Mouse (Mus musculus) frontal cortex, adult (tissue): ENCODE data around the gene Usp6nl.

Experiments used
- ATAC-seq: cut with Nextera tagmentation; 2 replicates; pipeline ENCODE4 v1.9.2; 2017; ENCODE audit warnings: mild to moderate bottlenecking, moderate library complexity, mixed read lengths; ENCODE audit not compliant: low TSS enrichment

The Usp6nl gene

DNA sequence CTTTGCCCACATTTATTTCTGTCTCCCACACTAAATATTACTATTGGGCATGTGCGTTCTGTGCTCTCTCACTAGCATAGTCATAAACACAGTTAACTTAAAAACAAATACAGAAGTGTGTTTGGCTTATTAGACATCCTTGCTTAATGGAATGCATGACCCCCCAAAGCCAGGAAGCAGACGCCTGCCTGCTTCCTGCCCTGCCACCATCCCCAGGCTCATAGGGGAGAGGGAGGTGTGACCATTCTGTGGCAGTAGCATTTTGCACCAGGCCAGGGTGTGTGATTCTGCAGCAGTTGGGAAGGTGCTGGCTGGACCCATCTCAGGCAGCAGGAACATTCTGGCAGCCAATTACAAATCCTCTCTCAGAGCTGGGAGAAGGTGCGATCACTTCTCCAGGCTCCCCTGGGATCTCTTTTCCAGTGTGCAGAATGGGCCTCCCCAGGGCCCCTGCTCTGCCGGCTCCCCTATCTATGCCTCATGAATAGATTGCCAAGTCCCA is 148.7 kb downstream of the Usp6nl start:
- ATAC-seq, result no peak

DNA sequence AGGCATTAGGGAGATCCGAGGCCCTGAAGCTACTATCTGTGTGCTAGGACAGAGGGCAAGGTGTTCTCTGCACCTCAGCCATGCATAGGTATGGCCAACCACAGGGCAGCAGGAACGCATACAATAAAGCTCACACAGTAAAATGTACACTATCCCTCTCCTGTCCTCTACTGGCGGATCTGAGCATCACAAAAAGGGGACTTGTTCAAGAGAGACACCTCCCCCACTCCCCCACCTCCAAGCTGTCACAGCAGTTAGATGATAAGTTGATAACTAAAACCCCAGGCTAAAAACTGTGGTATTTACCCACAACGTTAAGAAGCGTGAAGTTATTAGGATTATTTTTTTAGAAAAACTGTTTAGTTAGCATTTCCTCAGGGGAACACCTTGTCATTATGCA is 151.4 kb downstream of the Usp6nl start:
- no peak for ATAC-seq

DNA sequence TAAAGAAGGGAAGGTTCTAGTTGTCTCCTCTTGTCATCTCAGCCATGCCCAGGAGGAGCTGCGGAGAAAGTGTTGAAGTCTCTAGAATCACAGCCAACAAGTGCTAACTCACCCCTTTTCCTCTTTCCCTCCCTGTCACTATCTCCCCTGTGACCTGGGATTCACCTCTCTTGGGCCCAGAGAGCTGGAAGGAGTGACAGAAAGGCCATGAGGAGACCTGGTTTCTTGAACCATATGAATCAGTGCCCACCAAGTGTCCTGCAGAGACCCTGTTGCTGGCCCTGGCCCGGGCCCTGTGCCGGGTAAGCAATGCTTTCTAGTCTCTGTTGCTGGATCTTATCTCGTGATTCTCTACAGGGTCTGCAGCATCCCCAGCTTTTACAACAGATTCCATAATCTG is 155.4 kb downstream of the Usp6nl start:
- no peak for ATAC-seq

DNA sequence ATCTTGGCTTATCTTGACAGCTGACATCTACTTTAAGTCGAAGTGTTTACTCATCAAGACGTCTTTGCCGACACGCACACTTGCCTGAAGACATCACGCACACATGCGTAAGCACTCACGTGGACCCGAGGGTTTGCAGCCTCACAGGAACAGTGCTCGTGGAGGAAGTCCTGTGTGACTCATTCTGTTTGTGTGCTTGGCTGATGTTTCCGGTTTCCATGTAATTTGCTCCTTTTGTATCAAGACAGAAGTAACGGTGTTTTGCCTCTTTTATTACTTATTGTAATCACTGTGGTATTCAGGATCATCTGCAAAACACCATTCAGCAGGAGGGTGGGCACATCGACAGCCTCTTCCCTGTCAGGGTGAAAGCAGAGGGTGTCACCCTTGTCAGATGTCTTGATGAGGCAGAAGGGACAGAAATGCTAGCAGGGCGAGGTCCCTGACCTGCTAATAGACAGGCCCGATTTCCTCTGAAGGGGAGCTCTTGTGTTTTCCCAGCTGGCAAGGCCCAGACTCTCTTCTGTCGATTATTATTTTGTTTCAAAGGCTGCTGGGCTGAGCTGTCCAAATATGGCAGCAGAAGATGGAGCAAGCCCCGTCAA is 156.0 kb downstream of the Usp6nl start:
- ATAC-seq, result peak; percentile 20; the same call in 1 of the 2 replicates

DNA sequence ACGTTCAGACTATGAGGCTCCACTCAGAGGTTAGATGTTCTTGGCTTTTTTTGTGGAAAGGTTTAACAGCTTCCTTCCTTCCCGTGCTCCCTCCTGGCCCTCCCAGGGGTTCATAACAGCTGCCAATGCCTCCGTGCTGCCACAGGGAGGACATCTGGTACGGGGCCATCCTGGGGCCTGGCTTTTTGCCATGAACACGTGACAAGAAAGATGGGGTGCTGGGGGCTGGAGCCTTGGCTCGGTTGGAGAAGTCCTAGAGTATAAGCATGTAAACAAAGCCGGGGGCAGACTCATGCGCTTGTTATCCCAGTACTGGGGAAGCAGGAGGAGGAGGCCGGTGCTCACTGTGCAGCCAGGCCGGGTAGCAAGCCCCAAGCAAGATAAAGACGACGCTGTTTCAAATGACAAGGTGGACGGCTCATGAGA is 156.5 kb downstream of the Usp6nl start:
- no peak for ATAC-seq

DNA sequence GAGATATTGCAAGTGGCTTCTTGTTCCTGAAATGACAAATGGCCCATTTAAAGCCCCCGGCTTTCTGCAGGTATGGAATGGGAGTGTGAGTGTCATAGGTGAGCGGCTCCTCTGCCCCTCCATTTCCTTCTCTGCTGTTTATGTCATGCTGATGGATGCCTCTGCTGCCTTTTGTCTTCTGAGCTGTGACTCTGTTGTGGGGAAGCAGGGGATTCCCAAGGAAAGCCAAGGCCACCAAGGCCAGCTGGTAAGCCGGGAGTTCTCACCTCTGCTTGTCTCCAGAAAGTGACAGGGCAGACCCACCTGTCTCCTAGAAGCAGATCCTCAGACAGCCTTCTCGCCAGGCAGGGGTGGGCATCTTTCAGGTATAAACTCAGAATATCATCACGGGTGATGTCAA is 157.2 kb downstream of the Usp6nl start:
- no peak for ATAC-seq

DNA sequence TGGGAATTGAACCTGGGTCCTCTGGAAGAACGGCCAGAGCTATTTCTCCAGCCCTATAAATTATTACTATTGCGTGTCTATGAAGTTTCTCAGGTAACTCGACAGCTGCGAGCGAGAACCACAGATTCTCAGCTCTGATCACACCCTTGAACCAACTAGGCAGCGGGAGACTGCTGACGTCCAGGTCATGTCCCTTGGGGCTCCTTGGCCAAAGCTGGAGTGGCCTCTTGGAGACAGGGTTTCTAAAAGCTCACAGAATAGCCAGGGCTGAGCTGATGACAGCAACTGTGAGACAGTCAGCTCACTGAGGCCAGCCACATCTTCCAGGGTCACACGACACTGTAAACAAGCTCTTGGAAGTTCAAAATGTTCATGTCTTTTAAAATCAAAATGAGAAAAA is 159.5 kb downstream of the Usp6nl start:
- no peak for ATAC-seq

DNA sequence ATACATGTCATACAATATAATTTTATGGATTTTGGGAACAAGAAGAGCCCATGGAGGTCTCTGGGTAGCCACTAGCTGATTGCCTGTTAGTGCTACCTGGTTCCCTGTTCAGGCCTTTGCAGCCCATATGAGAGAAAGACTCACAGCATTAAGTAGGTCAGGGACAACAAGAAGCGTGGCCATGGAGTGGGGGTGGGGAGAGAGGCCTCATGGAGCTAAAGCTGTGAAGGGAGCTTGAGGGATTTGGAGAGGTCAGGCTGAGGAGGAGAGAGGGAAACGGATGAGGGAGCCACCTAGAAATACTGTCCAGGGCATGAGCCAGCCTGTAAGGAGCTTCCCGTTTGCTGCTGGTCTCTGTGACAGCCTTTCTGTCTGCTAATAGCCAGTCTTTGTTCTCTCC is 159.9 kb downstream of the Usp6nl start:
- ATAC-seq, result no peak

DNA sequence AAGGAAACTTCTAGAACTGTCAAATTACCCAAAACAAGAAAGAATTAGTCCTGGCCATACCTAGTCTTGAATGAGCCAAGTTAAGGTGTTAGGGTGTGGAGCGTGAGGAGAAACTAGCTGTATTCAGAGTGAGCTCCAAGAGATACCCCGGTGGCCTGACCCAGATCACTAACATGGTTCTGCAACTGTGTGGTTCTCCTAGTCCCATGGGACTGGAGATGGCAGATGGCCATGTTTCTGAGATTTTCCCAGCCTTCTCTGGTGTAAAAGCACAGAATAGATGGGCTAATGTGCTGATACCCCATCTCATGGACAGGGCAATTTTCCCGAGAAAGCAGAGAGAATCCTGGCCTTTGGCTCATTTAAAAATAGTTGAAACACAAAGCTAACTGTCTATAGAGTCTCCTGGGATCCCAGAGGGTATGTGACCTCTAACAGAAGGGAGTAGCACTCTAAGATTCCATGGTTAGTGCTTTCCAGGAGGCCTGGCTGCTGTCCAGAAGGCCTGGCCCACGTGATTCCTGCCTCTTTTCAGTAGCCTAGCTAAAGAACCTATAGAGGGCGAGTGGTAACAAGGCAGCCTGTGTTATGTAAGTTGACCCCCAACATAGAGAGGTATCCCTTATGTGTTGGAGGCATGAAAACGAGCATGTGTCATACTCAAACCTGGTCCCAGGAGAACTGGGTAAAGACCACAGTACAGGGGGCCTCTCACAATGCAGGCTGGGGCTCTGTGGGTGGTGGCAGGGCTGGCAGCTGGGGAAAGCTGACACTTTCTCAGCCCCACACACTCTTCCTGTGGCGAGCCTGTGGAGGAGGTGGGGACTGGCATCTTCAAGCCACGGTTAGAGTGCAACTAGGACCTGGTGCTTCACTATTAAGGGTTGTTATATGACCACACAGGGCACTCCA is 160.9 kb downstream of the Usp6nl start:
- ATAC-seq, result peak; percentile 79; the same call in 1 of the 2 replicates

DNA sequence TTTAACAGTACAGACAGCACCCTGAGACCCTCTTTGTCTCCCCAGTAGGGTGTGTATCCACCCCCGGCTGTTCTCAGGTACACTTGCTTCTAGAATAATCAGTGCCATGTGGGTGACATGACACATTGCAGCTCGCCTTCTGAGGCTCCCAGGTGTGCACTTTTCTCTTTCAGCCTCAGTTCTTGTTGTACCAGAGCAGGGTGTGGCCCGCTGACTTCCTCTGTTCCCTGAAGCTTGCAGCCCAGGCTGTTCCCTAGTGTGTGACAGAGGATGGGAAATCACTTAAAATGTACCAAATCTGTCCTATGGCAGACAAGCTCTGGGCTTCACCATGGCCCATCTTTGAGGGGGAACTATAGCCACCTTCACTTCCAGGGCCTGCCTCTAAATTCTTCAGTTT is 161.7 kb downstream of the Usp6nl start:
- no peak for ATAC-seq

DNA sequence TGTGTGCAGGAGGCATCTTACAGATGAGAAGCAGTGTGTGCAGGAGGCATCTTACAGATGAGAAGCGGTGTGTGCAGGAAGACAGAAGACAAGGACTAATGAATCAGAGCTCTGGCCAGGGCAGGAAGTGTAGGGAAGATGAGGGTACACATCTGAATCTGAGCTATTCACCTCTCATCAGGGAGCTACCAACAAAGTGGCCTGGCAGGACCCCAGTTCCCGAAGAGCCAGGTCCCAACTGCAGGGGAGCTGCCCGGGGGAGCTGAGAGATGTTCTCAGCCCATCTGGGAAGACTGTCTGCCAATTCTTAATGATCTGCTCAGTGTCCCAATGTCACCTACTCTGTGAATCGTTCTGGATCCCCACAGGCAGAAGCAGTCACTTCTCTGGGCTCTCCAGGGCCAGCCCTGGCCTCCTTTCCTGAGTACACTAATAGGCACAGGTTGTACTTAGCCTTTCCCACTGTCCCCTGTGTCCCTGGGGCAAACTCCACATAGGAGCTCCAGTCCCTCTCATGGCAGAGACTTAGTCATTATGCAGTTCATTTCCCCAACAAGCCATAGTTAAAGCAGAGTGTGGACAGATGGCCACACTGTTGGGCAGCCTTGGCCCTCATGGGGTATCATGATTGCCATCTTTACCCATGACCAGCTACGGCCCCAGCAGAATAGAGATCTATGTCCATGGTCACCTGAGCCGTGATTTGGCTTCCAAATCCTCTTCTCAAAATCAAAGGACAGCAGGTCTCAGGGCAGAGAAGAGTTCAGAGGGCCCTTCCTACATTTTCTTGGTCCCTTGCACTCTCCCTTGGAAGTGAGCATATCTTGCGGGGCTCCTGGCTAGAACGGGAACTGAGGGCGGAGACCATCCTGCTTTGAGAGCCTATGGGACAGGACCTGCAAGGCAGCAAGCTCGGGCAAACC is 165.4 kb downstream of the Usp6nl start:
- ATAC-seq, result no peak

DNA sequence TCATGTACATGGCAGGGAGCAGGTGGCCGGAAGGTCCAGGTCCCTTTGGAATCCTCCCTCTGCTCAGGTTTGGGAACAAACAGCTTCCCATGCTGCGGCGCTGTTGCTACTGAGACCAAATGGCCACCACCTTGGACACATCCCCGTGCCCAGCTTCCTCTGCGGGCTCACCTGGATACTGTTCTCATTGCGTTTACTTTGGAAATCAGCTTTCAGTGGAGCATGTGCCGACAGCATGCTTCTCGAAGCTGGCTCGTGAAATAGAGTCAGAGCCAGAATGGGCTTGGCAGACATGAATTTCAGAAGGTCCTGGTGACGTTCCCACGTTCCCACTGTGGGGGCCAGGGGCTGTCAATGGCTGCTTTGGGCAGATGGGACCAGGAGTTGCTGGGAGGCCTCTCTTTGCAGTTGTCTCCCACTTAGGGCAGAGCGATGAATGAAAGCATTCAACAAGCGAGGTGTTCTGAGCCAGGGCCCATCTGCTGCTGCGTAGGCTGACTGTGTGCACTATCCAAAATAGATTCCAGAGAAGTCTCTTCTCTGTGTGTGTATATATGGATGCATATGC is 166.1 kb downstream of the Usp6nl start:
- ATAC-seq, result peak; percentile 44

DNA sequence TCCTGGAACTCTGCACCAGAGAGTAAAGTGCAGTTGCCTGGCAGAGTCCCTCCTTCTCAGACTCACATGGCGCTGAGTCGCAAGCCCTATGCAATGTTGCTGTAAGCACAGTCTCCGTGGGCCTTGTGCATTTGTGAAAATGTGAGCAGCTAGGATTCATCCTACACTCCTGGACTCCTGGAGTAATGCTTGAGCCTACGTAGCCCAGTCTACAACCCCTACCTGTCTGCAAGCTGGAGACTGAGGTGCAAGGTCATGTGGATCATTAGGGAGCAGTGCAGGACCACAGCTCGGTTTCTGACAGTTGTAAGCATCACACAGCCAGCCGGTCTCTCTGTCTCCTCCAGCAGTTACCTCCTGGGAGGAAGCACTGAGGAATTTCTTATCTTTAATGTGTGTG is 167.6 kb downstream of the Usp6nl start:
- no peak for ATAC-seq

DNA sequence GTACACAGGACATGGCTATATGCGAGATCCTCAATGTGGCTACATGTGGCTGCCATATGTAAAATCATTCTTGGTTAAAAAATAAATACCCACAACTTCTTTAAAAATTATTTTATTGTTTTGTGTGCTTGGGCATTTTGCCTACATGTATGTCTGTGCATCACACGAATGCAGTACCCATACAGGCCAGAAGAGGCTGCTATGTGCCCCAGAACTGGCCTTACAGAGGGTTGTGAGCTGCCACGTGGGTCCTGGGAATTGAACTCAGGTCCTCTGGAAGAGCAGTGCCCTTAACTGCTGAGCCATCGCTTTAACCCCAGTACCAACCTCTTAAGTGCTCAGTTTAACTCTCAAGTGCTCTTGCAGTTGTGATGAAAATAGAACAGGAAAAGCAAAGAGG is 168.4 kb downstream of the Usp6nl start:
- ATAC-seq, result no peak

DNA sequence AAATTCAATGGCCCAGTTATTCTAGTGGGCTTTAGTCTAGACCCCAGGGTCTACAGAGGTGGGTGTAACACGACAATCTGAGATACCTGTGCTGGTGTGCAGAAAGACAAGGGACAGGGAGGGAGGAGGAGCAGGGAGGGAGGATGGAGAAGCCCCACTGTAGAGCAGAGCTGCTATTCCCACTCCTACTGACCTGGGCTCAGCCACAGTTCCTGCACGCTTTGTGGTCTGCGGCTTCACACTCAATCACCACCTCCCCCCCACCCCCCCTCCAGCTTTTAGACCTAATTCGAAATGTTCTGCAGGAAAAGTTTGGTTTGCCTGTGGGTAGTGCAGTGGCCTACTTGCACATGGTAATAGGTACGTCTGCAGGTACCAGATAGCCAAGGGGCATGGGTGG is 171.4 kb downstream of the Usp6nl start:
- ATAC-seq, result no peak
